Mouse (Mus musculus): ENCODE measurements around the gene Ttc30b.
"Not testable (repeated sequence)": the region's sequence is repeated elsewhere in the genome, so short reads cannot be mapped to it uniquely, and the experiment has no call there.

Gene Ttc30b

GRCm38 (mm10) chr2:75938117-75939063 lies at the start of gene Ttc30b:
Gene Ttc30b (minus strand): TSS chr2:75938585.
- in situ Hi-C loops (cut with MboI, MseI): no loop called here

- in situ Hi-C loops (cut with MboI, MseI): no loop called here
Observed at GRCm38 (mm10) chr2:75987739-75988138, 49.4 kb upstream of the Ttc30b start.

- in situ Hi-C loops (cut with MboI, MseI): no loop called here
Observed at GRCm38 (mm10) chr2:75985124-75985523, 46.7 kb upstream of the Ttc30b start.

GRCm38 (mm10) chr2:75983847-75984246 lies 45.5 kb upstream of the Ttc30b start:
- in situ Hi-C loops (cut with MboI, MseI): loop anchor here (5.0 kb wide), 1 partner anchor 42 kb away; no protein-coding TSS in a partner anchor

GRCm38 (mm10) chr2:75983091-75983490 lies 44.7 kb upstream of the Ttc30b start:
- in situ Hi-C loops (cut with MboI, MseI): loop anchor here (5.0 kb wide), 1 partner anchor 41 kb away; no protein-coding TSS in a partner anchor

- in situ Hi-C loops (cut with MboI, MseI): loop anchor here (5.0 kb wide), 1 partner anchor 40 kb away; no protein-coding TSS in a partner anchor
Observed at GRCm38 (mm10) chr2:75982626-75983025, 44.2 kb upstream of the Ttc30b start.

DNA sequence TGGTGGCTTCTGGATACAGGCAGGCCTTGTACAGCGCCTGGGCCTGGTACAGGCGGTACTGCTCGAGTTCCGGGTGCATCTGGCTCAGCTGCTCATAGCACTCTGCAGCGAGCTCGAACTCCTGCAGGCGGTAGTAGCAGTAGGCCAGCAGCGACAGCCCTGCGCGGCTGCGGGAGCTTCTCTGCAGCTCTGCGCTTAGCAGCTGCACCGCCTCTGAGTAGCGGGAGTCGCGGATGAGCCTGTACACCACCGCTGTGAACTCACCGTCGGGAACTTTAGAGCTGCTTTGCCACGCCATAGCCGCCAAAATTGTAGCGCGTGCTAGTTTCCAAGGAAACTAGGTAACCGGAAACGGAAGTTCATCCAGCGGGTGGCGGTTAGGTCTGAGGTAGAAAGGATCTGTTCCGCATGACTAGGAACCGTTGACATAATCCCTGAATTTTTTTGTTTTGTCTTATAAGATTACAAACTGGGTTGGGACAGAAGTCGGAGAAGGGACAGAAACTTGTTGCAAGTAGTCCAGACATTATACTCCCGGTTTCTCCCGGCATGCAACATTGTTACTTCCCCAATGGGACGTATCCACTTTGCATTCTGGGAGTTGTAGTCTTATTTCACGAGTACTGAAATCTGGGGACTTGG lies 43.2 kb upstream of the Ttc30b start, which contains the start of gene Ttc30a1:
Ttc30a1 (minus strand) TSS at position 528 of the 642 bp plus-strand sequence.
- in situ Hi-C loops (cut with MboI, MseI): loop anchor here (5.0 kb wide), 1 partner anchor 39 kb away; no protein-coding TSS in a partner anchor

DNA sequence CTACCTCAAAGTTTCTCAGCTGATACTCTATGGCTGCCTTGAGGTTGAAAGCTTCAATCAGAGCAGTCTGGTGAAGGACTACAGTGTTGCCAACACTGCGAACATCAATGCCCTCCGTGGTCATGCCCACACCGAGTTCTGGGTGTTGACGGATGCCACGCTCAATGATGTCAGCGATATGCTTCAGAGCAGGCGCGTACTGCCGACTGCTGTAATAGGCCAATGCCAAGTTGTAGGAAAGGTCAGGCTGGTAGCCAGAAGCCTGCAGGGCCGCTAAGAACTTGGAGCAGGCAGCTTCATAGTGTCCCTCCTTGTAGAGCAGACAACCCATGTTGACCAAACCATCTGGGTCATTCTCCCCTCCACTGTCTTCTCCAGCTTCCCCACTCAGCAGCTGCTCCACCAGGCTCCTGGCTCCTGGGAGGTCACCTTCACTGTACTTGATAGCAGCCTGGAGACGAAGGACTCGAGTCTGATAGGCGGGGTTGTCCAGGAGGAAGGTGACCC lies 42.6 kb upstream of the Ttc30b start:
- in situ Hi-C loops (cut with MboI, MseI): loop anchor here (5.0 kb wide), 1 partner anchor 39 kb away; no protein-coding TSS in a partner anchor

GRCm38 (mm10) chr2:75977752-75978368 lies 39.5 kb upstream of the Ttc30b start, which contains the start of gene Ttc30a2:
Gene Ttc30a2 (minus strand): TSS chr2:75978170.
- in situ Hi-C loops (cut with MboI, MseI): not testable (repeated sequence)

DNA sequence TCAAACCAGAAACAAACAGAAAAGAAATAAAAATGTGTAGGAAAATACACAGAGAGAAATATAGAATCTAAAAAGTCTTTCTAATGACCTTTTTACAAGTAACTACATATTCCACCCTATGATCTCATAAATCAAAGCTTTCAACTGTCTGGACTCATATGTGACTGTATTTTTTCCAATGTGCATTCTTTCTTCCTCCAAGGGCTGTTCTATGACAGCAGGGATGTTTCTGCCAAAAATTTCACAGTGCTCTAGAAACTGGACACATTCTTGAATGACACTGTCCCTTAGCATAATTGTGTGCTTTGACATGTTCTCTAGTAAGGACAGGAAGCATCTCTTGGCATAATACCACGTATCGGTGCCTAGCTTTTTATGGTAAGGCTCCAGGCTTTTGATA lies 37.7 kb upstream of the Ttc30b start:
- in situ Hi-C loops (cut with MboI, MseI): not testable (repeated sequence)

DNA sequence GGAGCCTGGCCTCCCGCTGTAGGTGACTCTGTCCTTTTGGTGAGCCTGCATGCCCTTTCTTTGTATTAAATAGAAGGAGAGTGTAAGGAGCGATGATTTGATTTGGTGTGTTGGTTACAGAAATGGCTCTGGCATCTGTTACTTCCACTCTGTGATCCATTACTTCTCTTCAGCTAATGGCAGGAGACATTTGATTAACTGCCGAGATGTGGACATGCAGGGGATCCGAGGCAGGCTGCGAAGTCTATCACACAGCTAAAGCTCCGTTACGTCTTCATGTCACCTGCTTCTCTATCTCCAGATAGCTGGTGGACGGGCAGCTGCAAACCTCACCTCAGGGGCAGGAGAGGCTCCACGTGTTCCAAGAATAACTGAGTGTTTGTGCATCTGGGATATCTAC lies 35.7 kb upstream of the Ttc30b start:
- in situ Hi-C loops (cut with MboI, MseI): no loop called here

- in situ Hi-C loops (cut with MboI, MseI): loop anchor here (5.0 kb wide), 1 partner anchor 178 kb away; no protein-coding TSS in a partner anchor
Observed at GRCm38 (mm10) chr2:75964972-75965371, 26.6 kb upstream of the Ttc30b start.

DNA sequence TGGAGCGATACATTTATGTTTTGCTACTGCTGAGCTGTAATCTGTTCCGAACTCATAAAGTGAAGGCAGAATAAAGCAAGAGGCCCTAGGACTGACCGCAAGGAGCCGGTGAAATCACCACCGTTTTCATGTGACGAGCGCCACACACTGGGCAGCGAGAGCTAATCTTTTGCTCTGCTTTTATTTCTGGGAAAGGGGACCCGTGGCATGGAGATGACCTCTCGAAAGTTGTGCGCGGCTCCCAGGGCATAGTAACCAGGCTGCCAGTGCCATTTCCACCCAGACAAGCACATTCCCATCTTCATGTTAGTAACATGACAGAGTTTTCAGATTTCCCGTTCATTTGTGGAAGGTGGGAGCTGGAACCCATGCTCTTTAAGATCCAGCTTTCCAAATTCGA lies 26.1 kb upstream of the Ttc30b start:
- in situ Hi-C loops (cut with MboI, MseI): no loop called here

DNA sequence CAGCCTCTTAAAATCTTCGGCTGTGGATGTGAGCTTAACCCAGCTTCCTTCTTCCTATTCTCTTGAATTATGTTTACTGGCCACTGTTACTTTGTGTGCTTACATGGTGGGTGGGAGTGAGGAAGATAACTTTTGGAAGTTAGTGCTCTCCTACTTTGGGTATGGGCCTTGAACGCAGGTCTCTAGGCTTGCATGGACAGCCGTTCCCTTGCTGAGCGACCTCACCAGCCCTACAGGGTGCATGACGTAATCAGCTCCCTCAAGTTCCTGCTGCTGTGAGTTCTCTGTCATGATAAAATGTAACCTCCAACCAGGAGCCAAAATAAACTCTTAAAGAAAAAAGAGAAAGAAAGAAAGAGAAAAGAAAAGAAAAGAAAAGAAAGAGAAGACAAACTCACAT lies 25.7 kb upstream of the Ttc30b start:
- in situ Hi-C loops (cut with MboI, MseI): no loop called here

DNA sequence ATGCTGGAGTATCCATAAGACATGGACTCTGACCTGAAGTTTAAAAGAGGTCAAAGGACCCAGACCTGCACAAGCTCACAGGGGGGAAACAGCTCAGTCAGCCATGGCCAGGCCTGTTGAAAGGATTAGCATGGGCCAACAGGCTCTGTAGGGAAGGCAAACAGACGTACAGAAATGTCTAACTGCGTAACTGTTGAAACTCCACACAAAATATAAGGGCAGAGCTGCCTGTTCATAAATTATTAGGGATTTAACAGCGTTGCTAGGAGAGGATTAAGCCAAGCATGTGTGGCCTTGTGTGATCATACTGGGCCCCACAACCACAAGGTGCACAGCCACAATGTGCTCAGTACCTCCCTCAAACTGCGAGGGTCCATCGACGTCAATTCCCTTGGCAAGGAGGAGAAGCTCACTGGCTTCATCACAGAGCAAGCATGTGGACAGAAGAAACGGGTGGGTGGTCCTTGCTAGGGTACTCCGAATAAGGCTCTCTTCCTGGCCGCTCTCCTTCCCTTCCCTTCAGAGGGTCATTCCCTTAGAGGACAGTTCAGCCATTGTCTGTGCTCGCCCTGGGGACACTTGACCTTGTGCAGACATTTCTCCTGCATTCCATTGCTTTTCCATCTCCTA lies 24.9 kb upstream of the Ttc30b start:
- in situ Hi-C loops (cut with MboI, MseI): no loop called here

DNA sequence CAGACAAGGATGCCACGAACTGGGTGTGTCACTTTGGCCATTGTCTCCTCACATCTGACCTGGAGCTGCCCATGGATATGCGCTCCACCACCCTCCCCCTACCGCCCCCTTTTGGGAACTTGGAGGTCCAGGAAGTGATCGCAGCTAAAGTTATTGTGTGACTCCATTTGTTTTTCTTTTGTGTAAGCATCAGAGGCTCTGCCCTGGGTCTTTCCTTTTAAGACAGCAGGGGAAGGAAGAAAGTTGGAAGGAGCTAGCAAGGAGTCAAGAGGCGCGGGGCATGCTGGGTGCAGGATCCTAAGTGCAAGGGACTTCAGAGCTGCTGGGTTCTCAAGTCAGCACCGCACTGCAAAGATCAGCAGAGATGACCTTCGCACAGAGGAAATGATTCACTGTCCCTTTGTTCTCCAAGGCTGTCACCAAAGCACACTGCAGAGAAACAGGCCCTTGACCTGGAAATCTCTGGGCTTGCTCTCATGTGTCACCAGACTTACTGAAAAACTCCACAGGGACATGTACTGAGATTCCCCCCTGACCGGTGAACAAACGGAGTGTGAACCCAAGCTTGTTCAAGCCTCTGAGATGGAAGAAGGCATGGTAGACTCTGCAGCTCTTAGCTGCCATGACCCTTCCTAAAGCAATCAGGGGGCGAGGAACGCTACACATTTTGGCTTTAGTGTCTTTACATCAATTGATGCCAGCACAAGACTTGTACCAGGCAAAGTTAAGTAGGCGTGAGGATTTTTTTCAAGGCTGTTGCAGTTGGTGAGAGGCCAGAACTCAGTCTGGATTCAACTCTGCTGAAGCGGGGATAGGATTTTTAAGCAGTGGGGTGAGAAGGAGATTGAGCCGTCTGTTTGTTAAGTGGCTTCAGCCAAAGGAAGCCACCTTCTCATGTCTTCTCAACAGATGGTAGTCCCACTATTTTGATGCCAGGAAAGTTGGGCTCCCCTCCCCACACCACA lies 22.3 kb upstream of the Ttc30b start:
- in situ Hi-C loops (cut with MboI, MseI): no loop called here

GRCm38 (mm10) chr2:75959850-75960365 lies 21.5 kb upstream of the Ttc30b start:
- in situ Hi-C loops (cut with MboI, MseI): loop anchor here (5.0 kb wide), 1 partner anchor 83 kb away; no protein-coding TSS in a partner anchor

DNA sequence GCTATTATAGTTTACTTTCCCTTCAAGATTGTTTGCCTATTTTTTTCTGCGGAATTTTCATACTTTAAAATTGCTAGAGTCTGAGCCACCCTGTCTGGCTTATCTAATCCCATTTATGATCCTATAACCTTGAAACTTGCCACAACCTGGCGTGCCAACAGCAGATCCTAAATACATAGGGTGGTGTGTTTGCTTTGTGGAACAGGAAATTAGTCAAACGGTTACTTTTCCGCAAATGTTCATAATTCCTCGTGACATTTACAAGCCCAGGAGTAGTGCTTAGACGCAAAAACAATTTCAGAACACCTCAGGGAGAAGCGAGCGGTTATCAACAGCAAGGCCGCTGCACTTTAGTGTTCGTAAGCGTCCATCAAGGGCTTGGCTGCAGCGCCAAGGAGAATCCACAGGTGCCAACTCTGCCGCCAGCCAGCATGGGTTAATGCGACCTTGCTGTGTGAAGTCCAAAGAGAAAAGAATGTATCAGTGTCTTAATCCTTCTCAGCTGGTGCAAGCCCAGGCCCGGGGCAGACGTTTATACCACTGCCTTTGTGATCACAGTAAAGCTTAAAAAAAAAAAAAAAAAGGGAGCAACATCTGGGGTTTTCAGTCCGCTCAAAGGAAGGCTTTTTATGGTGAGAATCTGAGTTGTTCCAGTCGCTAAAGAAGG lies 20.9 kb upstream of the Ttc30b start:
- in situ Hi-C loops (cut with MboI, MseI): loop anchor here (5.0 kb wide), 1 partner anchor 82 kb away; no protein-coding TSS in a partner anchor

DNA sequence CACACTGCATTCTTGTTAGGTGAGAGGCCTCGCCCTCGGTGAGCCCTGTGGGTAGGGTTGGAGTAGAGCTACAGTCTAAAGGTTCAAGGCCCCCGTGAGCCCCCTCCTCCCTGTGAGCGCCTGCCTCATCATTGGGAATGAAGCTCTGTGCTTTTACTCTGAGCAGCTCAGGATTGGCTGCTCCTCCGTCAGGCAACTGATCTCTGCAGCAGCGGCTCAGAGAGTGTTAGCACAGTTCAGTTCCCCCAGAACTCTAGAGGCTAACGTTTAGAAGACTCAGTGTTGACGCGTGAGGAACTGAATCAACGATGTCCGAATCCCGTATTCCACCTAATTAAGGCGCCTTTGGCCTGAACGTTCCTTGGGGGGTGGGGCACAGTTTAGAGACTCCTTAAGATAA lies 17.3 kb upstream of the Ttc30b start:
- in situ Hi-C loops (cut with MboI, MseI): loop anchor here (5.0 kb wide), 1 partner anchor 78 kb away; no protein-coding TSS in a partner anchor
